Mouse (Mus musculus): Measurements from ENCODE around the gene Ppp1r36. TPM values are rescaled to one million over a fixed set of nuclear protein-coding genes. Genes with fewer than 3 reads are reported as not detected.

Gene Ppp1r36
- total and polyA plus RNA-seq, 3 experiments, result not detected

DNA sequence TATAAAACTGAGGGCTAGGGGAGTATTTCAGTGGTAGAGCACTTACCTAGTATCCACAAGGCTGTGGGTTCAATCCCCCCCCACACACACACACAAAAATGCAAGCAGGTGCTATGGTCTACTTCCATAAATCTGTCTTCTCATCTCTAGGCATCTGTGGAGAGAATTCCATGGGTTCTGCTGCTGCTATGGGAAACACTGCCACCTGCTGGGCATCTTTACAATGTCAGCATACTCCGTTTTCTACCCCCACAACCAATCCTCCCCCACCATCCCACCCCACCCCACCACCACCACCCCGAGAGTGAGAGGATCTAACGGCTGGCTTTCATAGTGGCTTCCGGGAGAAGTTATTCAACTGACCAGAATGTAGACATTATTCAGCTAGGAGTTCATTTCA lies 54.7 kb downstream of the Ppp1r36 start:
- peak; percentile 60 for DNase-seq (ENCODE audit: extremely low read depth)
- Histone ChIP-seq H3K9ac (ENCODE audit: insufficient read depth, low read depth) (no peak overlapping the region), H3K4me1 (ENCODE audit: control insufficient read depth in 1 of 2, insufficient read depth in 2 of 2) (peaks cover 5 to 28% of the 10 kb centered on the region in 2 experiments; a peak in 3 of 4 replicates), H3K9me3 (replicated peaks; ENCODE audit: low read length) (peaks cover 2% of the 10 kb centered on the region), H3K27me3 (replicated peaks) (no peaks in the 10 kb centered on the region), H3K36me3 (replicated peaks in 1 of 2; ENCODE audit: control insufficient read depth in 1 of 2, insufficient read depth in 1 of 2, low read length in 1 of 2) (no peaks in the 10 kb centered on the region), H3K4me2 (ENCODE audit: insufficient read depth, low read depth, poor library complexity, severe bottlenecking) (no peak overlapping the region), H3K4me3 (replicated peaks in 1 of 3; ENCODE audit: low read depth in 2 of 3, low read length in 2 of 3, poor library complexity in 1 of 3) (no peak overlapping the region), H3K27ac (ENCODE audit: insufficient read depth, low read depth) (no peak overlapping the region), H3K79me2 (replicated peaks; ENCODE audit: control insufficient read depth, extremely low read depth, insufficient read depth, poor library complexity, severe bottlenecking) (no peaks in the 10 kb centered on the region)
- in situ Hi-C loops (cut with MboI; ENCODE audit: low pct_ligation_motif_present, low pct_unique_long_range_greater_than_20kb, low sequenced_read_pairs), result no loop called here
- dilution Hi-C loops (cut with MboI; ENCODE audit: extremely low pct_ligation_motif_present, extremely low pct_unique_long_range_greater_than_20kb, low sequenced_read_pairs), result no loop called here
- TF ChIP-seq CTCF (conservative IDR thresholded peaks at IDR 0.05 in 1 of 2, IDR thresholded peaks at IDR 0.05 in 1 of 2; ENCODE audit: low read depth in 2 of 2, low read length in 2 of 2) (peak; percentile 41 to 69; a peak in 3 of 4 replicates), SMC3 (IDR thresholded peaks at IDR 0.05; ENCODE audit: low read depth, low read length) (peak; percentile 68), RAD21 (IDR thresholded peaks at IDR 0.05; ENCODE audit: low read depth, low read length) (peak; percentile 75), CHD1 (IDR thresholded peaks at IDR 0.05; ENCODE audit: low read depth, low read length) (no peak)

DNA sequence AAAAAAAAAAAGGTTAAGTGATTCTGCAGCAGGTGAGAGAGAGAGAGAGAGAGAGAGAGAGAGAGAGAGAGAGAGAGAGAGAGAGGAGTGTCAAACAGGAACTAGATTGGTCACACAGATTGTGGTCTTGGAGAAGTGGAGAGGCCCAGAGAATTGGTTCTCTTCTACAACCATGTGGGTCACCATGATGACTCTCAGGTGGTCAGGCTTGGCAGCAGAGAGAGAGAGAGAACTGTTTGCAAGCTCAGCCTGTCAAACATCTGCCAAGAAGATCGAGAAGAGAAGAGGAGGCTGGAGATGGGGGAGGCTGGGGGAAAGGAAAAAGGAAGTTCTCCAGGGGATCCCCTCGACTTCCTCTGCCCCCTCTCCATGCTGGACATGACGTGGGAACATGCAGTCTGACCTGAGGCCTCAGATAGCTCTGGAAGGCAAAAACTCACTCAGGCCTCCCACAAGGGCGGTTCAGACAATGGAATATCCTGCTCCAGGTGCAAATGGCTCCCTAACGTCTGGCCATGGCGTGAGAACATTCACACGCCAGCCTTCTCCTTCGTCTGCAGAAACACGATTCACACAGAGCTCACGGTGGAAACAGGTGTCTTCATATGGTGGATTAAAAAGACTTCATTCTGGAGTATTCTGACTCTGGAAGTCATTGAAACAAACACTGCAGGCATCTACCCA lies 56.4 kb downstream of the Ppp1r36 start:
- peaks cover 2% of the 10 kb centered on the region for H3K9me3 ChIP-seq (replicated peaks; ENCODE audit: low read length)
- H3K4me3 ChIP-seq (replicated peaks in 1 of 3; ENCODE audit: low read depth in 2 of 3, low read length in 2 of 3, poor library complexity in 1 of 3), result peak overlapping the region; percentile 34 to 55 (median 43)
- dilution Hi-C loops (cut with MboI; ENCODE audit: extremely low pct_ligation_motif_present, extremely low pct_unique_long_range_greater_than_20kb, low sequenced_read_pairs), result no loop called here
- H3K9ac ChIP-seq (ENCODE audit: insufficient read depth, low read depth), result peak overlapping the region; percentile 11; the same call in 1 of the 2 replicates
- in situ Hi-C loops (cut with MboI; ENCODE audit: low pct_ligation_motif_present, low pct_unique_long_range_greater_than_20kb, low sequenced_read_pairs), result no loop called here
- H3K4me1 ChIP-seq (ENCODE audit: control insufficient read depth in 1 of 2, insufficient read depth in 2 of 2), result peaks cover 4 to 23% of the 10 kb centered on the region in 2 experiments; a peak in 3 of 4 replicates
- H3K4me2 ChIP-seq (ENCODE audit: insufficient read depth, low read depth, poor library complexity, severe bottlenecking), result peak overlapping the region; percentile 52
- no peaks in the 10 kb centered on the region for H3K79me2 ChIP-seq (replicated peaks; ENCODE audit: control insufficient read depth, extremely low read depth, insufficient read depth, poor library complexity, severe bottlenecking)
- peak; percentile 52 for DNase-seq (ENCODE audit: extremely low read depth)
- no peaks in the 10 kb centered on the region for H3K36me3 ChIP-seq (replicated peaks in 1 of 2; ENCODE audit: control insufficient read depth in 1 of 2, insufficient read depth in 1 of 2, low read length in 1 of 2)
- no peaks in the 10 kb centered on the region for H3K27me3 ChIP-seq (replicated peaks)
- peak overlapping the region; percentile 72 for H3K27ac ChIP-seq (ENCODE audit: insufficient read depth, low read depth)
- TF ChIP-seq GABPA (IDR thresholded peaks at IDR 0.05; ENCODE audit: insufficient replicate concordance, low read depth, low read length) (no peak), TBP (conservative IDR thresholded peaks at IDR 0.05; ENCODE audit: low read depth, low read length) (peak; percentile 91), MYC (IDR thresholded peaks at IDR 0.05; ENCODE audit: low read depth, low read length) (no peak; the same call in 1 of the 2 replicates), UBTF (IDR thresholded peaks at IDR 0.05; ENCODE audit: low read depth, low read length) (no peak), POLR2AphosphoS2 (IDR thresholded peaks at IDR 0.05; ENCODE audit: low read depth, low read length) (peak; percentile 48; the same call in 1 of the 2 replicates), KAT2A (IDR thresholded peaks at IDR 0.05; ENCODE audit: insufficient replicate concordance, low read length) (no peak), BHLHE40 (IDR thresholded peaks at IDR 0.05; ENCODE audit: low read depth, low read length) (no peak), POLR2A (IDR thresholded peaks at IDR 0.05; ENCODE audit: low read depth, low read length) (peak; percentile 80), NRF1 (IDR thresholded peaks at IDR 0.05; ENCODE audit: low read depth, low read length) (no peak), ZMIZ1 (IDR thresholded peaks at IDR 0.05; ENCODE audit: low read depth, low read length) (peak; percentile 97), MEF2A (IDR thresholded peaks at IDR 0.05; ENCODE audit: borderline replicate concordance, low read depth, low read length) (no peak), ZNF384 (IDR thresholded peaks at IDR 0.05; ENCODE audit: low read depth, low read length) (peak; percentile 76), NELFE (IDR thresholded peaks at IDR 0.05; ENCODE audit: low read depth, low read length) (no peak), SIN3A (IDR thresholded peaks at IDR 0.05; ENCODE audit: low read length) (no peak), USF1 (IDR thresholded peaks at IDR 0.05; ENCODE audit: low read depth, low read length) (no peak), JUND (conservative IDR thresholded peaks at IDR 0.05; ENCODE audit: low read depth, low read length) (0 out of 2 replicates have a peak, but pooled peaks have one; percentile 19), CTCF (conservative IDR thresholded peaks at IDR 0.05 in 1 of 2, IDR thresholded peaks at IDR 0.05 in 1 of 2; ENCODE audit: low read depth in 2 of 2, low read length in 2 of 2) (no peak), ZC3H11A (IDR thresholded peaks at IDR 0.05; ENCODE audit: low read depth, low read length) (no peak), MXI1 (IDR thresholded peaks at IDR 0.05; ENCODE audit: low read depth, low read length) (no peak)

Data from CH12.LX (cell line).